Mouse (Mus musculus): ENCODE measurements around the gene Nfil3.

The Nfil3 gene

DNA sequence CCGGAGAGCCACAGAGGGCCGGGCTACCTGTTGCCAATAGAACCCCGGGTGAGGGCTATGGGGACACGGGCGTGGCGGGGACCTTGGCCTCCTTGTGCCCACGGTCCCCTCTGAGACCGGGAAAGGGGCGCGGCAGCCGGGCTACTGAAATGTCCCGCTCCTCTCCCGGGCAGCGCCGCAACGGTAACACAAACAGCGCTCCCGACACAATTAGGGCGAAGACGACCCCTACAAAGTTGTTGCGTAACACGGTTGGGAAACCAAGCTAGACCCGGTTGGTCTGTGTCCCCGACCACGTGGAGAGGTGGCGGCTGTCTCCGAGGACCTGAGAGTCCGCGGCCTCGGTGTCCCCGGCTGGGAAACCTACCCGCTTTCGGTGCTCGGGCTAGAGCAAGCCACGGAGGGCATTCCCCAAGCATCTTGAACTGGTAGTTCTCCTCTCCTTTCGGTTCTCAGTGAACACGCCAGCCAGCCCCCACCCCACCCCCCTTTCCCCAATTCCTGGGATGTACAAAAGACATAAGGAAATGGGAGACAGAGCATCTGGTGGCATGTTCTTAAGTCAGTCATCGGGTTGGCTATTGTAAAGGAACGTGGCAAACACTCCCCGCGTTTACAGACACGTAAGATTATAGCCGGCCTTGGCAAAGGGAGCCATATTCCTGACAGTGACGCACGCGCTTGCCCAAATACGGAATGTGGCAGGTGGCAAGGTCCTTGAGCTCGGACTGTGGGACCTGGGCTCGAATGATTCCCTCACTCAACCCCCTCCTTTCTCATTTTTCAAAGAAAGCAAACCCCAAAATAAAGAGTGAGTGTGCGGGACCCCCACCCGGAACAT is 788 bp upstream of the Nfil3 start:
- peak; percentile 58 for DNase-seq

DNA sequence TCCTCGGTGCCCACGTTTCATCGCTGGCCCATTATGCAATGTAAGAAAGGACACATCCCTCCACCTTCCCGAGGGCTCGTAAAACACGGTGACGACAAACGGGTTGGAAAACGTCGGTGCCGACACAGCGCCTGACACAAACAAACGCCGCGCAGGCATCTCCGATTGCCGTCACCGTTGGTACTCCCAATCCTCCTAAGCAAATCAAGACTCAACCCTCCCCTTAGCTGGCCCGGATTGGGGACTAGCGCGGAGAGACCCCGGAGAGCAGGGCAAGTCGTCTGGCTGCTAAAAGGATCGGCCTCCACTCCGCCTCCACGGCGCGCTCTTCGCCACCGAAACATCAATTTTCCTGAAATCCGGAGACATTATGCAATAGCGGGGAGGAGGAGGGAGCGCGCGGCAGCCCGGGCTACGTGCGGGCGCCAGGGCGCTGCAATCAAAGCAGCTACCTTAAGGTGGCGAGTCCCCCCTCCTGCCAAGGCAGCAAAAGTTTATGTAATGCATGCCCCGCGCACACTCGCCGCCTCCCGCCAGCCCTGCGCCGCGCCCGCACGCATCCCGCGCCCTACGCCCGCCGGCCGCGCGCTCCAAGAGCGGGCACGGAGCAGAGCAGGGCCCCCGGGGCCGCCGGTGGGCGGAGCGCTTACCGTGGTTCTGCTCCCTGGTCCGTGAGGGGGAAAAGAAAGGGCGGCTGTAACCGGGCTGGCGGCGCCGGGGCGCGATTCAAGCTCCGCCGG is 492 bp downstream of the Nfil3 start:
- DNase-seq: peak; percentile 78

DNA sequence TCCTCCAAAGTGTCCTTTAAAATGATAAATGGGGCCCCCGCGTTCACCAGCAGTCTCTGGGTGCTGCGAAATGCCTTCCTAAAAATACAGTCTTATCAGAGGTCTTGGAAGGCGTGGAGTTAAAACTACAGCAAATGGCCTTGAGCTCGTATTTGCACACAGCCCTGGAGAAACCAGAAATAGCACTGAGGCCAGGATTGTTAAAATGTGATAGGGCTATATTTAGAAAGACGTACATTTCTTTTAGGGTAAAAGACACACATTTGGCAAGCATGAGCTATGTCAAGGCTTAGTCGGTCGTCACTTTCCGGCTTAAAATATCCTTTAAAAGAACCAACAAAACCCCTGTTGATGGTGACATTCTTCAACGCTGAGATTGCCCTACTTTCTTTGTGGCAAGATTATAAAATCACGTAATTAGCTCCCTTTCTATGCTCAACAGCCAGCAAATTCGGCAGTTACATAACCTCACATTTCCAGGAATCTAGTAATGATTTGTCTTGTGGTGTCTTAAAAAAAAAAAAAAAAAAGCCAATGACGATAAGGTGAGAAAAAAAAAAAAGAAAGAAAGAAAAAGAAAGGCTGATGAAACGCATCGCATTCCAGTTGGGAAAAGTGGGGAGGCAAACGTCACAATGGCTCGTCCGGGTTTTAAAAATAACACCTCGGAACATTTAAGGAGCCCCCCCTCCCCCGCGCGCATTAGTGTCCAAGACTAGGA is 1.4 kb downstream of the Nfil3 start:
- peak; percentile 39 for DNase-seq

DNA sequence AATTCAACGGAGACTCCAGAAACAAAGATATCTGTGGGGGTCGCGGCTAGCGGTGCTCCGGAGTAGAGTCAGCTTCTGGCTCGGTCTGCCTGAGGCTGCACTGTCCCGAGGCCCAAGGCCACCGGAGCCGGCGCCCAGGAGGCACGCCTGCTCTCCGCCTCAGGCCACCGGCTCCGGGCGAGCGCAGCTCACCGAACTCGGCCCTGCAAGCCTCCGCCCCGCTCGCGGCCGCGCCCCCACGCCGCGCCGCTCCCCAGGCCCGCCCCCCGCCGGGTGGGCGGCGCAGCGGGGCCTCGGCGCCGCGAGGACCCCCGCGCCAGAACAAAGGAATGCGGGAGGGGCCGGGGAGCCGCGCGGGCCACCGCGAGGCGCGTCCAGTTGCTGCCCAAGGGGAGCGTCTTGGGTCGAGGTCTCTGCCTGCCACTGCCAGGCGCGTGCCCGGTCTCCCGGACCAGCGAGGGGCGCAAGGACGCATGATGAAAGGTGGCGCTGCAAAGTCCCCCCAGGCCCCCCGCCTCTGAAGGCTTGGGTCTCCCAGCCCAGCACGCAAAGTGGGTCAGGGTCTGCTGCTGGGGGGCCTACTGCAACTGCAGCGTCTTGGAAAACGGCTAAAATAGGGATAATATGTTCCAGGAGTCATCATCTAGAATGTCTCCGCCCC is 2.4 kb downstream of the Nfil3 start:
- peak; percentile 57 for DNase-seq

DNA sequence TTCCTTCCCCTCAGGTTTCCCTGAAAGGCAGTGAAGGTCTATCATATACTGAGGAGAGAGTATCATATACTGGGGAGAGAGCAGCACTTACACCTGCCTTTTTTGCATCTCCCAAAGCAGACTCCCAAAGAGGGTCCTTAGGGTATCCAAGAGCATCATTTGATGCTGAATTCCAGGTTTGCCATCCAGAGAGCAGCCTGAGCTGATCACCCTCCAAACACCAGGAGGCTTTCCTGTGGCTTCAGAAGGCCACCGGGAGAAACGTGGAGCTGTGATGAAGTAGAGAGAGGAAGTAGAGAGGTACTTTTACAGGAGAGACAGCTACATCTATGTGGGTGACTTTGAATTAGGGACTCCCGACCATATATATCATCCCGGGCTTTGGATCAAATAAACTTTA is 3.1 kb downstream of the Nfil3 start:
- no peak for DNase-seq

DNA sequence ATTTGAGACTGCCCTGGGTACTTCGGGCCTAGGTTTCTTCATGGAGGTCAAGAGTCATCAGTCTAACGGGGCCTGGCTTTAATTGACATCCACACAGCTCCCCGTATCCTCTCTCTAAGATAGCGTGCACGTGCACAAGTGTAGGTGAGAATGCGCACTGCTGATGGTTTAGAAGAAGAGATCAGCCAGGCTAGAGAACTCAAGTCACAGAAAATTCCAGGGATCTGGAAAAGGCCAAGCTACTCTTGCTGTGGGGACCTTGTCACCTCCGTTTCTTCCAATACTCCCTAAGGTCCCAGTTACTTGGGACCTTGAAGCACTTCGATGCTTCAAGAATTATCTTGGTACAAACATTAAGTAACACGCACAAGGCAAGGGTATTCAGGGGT is 3.7 kb downstream of the Nfil3 start:
- DNase-seq: no peak

DNA sequence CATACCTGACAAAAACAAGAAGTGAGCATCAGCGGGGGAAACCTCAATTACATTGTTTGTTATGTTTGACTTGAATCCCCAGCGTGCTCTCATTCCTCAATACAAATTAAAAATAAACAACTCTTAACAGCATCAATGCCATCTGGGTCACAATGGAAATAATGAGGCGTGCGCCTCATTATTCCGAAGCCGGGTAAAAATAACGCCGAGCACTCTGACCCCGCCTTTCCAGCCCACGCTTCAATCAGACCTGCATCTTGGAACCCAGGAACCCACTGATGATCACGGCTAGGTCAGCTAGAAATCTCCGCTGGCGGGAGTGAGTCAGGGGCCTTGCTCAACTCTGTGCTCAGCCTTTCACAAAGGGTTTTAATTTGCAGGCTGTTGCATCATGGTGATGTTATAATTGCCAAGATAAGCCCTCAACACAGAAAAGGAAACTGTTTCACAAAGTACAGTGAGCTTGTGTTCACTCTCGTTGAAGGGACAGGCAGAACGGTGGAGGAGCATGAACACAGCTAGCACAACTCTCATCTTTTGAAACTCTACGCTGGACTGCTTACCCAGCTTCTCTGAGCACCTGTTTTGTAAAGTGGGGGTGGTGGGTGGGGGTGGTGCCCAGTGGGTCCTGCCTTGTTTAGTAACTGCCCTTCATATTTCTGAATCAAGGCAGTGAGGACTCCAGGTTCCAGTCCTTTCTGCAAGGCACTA is 4.2 kb downstream of the Nfil3 start:
- no peak for DNase-seq

DNA sequence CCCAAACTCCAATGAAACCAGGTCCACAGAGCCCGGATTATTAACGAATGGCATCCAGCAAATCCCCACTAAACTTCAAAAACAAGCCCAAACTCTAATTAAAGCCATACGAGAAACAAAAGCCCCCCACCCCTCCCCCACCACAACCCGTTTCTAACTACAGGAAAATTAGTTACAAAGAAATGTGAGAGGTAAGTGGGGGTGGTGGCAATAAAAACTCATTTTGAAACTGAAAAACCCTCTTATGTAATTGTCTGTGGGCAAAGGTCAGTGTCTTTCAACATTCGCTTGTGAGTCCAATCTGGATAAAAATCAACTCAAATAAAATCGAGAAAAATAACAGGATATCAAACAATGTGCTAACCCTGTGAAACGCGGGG is 4.8 kb downstream of the Nfil3 start:
- no peak for DNase-seq

DNA sequence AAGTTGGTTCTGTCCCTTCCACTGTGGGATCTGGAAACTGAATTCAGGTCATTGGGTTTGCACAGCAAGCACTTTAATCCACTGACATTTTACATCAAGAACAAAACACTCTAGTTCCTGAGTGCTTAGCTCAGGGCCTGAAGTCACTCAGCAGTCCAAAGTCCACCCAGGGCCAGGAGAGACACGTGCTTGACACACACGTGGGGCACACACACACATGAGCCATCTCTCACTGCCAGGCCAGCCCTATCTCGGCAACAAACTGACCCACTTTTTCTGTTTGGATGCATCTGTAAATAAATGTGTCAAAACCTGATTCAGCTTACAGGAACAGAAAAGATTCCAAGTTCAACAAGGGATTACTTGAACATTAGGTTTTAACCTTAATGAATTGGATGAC is 6.2 kb downstream of the Nfil3 start:
- no peak for DNase-seq

DNA sequence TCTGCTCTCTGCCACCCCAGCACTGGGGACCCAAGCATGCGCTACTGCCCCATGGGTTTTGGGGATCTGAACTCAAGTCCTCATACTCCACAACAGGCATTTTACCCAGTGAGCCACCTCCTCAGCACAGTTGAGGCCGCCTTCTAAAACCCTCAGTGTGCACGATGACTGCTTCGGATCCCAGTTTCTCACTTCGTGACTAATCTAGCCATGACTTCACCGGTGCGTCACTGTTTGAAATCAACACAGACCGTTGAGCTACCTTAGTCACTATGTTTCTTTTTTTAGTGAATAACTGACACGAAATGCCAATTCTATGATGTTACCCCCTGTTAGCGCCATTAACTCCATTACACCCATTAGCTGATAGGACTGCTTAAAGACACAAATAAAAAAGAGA is 7.4 kb downstream of the Nfil3 start:
- no peak for DNase-seq

DNA sequence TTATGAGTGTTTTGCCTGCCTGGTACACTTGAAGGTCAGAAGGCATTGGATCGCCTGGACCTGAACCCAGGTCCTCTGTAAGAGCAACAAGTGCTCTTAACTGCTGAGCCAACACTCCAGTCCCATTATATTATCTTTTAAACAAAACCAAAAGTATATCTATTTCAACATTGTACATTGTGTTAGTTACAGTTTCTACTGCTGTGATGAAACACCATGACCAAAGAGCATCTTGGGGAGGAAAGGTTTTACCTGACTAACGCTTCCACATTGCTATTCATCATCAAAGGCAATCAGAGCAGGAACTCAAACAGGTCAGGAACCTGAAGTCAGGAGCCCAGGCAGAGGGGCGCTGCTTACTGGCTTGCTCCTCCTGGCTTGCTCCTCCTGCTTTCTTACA is 8.2 kb downstream of the Nfil3 start:
- DNase-seq: no peak

DNA sequence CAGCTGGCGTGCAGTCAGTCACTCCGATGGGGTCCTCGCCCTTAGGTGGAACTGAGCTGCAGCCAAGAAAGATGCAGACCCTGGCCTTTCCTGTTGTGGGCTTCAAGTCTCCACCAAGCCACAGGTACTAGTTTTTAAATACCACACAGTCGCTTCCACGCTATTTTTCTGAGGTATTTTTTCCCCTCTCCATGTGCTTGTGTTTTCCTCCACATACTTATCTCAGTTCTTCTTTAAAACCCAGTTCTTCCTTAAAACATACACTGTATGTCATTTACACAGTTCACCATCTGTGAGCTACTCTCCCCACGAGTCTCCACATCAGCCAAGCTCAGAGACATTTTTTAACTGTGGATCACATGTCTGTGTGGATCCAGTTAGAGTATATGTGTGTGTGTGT is 10.0 kb downstream of the Nfil3 start:
- DNase-seq: no peak

DNA sequence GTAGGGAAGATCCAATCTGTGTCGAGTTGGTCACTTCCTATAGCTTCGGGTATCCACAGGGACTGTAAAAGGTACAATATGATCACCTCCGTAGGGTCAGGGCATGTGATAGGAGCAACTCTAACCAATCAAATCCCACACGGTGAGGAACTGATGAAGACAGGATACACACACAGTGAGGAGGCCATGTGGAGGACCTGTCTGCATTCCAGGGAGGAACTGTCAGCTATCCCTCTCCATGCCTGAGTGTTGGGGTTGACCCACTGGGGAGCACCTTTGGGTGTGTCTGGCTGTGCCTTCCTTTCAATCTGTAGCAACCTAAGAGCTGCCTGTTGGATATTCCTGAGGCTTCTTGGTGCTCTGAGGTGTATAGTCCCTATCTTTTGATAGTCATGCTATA is 18.0 kb downstream of the Nfil3 start:
- no peak for DNase-seq

DNA sequence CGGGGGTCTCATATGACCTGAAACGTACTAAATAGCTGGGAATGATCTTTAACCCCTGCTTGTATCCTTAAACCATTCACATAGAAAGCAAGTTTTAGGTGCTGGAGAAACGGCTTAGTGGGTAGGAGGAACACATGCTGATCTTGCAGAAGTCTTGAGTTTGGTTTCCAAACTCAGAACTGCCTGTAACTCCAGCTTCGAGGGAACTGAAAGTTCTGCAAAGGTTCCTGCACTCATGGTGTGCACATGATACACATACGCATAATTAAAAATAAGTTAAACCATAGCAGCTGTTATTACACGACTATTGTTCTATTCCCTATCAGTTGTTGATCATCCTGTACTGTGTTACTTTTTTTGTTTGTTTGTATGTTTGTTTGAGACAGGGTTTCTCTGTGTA is 18.5 kb downstream of the Nfil3 start:
- no peak for DNase-seq

DNA sequence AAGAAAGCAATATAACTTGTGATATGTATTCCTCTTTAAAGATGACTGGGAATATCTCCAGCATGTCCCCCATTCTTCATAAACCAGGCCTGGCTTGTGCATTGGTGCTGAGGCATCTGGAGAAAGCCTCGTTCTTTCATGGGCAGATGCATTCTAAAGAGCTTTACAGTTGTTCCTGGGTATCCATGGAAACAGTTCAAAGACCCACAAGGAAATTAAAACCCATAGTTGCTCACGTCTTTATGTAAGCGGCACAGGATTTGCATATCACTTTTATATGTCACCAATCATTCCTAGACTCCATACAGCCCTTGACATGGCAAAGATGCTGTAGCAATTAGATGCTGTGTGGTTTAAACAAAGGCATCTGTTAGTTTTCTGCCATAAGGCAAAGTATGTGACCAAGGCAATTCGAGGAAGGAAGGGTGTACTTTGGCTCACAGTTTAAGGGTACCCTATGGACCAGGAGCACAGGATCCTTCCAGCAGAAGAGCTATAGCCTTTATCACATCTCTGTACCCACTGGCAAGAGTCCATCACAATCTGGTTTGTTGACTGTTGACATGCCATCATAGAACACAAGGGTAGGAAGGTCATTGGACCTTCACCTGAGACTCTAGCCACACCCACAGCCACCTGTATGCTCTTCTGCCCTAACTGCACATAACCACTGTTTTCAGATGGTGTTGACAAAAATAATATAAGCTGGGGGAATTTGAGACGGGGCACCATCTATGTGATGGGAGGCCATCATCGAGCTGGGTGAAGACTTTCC is 26.9 kb downstream of the Nfil3 start:
- DNase-seq: no peak

DNA sequence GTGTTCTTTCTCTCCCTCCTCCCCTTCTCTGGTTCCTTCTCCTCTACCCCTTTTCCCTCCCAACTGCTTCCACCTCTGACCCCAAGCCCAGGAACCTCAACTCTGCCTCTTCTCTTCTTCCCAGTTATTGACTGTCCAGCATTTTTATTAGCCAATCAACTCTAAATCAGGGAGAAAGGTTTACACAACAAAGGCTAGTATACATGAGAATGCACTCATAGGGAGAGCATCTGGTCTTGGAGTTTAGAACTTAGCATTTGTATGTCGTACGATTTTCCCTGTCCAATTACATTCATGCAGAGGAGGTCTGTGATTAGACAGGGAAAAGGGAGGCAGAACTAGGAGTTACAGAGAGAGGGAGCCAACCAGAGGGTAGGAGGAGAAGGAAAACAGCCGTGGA is 31.7 kb downstream of the Nfil3 start:
- DNase-seq: no peak

DNA sequence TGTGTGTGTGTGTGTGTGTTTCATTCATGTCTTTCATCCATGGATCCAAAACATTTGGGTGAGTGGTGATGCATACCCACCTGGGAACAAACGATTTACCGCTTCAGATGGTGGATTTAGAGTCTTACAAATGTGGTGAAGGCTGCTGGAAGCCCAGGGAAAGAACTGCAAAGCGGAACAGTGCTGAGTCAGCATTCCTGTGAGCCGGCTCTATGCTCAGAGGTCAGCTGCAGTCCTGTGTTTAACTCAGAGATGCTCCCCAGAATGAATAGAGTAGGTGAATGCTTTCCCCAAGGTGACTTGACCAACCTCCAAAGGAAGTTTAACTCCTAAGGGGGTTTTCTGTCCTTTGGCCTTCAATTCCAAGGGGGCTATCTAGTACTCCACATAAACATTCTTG is 33.3 kb downstream of the Nfil3 start:
- DNase-seq: no peak

DNA sequence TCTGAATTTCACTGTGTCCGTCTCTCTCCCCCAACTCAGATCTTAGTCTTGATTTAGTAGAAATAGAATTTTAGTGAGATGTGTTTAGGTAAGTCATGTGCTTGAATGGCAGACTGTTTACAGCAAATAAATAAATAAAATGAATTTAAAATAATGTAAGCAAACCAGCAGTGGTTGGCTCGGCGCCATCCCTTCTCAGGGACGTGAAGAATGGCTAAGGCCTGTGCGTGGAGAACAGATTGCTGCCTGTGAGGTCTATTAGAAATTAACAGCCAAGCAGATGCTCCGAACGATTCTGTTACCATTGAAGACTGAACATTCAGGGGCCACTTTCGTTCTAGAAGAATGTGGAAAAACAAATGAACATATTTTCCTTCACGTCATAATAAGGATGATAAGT is 35.1 kb downstream of the Nfil3 start:
- peak; percentile 28 for DNase-seq

DNA sequence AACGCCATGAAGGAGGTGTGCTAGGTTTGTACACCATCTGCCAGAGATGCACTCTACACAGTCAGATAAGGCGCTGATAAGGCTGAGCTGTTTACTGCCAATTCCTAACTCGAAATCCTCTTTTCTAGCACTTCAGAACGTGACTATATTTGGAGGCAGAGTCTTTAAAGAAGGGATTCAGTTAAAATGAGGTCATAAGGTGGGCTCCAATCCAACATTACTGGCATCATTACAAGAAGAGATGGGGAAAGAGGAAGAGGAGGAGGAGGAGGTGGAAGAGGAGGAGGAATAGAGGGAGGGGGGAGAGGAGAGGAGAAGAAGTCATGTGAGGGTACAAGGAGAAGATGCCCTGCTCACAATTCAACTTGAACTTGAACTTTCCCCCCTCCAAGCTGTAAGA is 36.8 kb downstream of the Nfil3 start:
- DNase-seq: no peak

DNA sequence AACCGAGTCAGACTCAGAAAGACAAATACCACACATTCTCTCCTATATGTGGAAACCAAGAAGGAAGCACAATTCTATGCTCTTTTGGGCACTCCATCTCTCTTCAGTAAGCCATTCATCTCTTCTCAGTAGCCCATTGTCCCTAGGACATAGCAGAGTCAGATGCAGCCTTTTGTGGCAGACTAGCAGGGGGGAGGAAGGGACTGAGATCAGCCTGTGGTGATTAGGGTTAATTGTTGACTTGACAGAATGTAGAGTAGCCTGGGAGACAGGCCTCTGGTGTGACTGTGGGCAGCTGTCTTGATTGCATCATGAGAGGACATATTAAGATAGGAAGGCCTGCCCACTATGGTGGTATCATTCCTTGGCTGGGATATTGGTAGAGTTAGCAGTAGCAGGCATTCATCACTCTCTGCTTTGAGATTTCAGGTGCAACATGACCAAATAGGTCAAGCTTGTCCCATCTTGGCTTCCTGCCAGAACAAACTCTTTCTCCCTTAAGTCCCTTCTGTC is 37.9 kb downstream of the Nfil3 start:
- no peak for DNase-seq

DNA sequence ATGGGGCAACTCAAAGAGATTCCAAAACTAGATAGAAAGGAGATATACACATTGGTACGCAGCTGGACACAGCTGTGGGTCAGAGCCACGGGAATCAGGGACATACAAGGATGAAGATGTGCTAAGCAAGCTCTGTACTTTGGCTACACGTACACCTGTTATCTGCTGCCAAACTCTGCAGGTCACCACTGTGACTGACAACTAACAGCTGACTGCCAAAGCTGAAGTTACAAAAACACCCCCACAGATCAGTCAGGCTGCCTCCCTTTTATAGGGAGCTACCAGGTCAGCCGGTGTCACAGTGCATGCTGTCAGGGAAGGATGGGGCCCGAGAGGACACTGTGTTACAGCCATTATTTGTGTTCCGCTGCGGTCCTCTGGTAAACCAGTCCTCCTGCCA is 39.9 kb downstream of the Nfil3 start:
- DNase-seq: no peak

DNA sequence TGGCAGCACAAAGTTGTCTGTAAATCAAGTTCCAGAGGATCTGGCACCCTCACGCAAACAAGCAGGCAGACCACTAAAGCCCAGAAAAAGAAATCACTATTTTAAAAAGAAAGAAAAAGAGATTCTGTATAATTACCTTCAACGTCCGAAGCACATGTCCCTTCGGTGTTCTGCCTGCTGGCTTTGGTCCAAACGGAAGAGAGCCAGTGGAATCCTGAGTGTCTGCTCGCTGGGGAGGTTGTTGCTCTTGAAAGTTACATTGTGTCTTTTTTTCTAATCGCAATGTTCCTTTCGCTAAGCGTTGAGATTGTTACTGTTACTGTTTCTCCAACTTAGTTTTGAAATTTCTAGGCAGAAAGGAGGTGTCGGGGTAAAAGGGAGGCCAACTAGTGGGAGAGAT is 50.3 kb downstream of the Nfil3 start:
- peak; percentile 19 for DNase-seq

Data from right cerebral cortex, postnatal 4 days (tissue).